Mouse (Mus musculus) E14TG2a.4 (cell line): ENCODE results near the gene 2700049A03Rik.

Source experiments
- H3K27me3 ChIP-seq: 2 replicates; pipeline ENCODE4 v1.6.1; 2014; ENCODE audit warnings: low read length, control low read depth; ENCODE audit not compliant: insufficient read depth
- H3K36me3 ChIP-seq: 2 replicates; pipeline ENCODE4 v1.6.1; 2014; ENCODE audit warnings: low read length, control low read depth; ENCODE audit not compliant: insufficient read depth
- H3K4me1 ChIP-seq: replicated peaks from 2 replicates; pipeline ENCODE4 v1.6.1; 2014; ENCODE audit warnings: low read depth, low read length, control low read depth
- H3K4me3 ChIP-seq: replicated peaks from 2 replicates; pipeline ENCODE4 v1.5.1; 2014; ENCODE audit warnings: mild to moderate bottlenecking, low read length
- H3K9me3 ChIP-seq: 2 replicates; pipeline ENCODE4 v1.6.1; 2014; ENCODE audit warnings: low read length, control low read depth
- CTCF ChIP-seq: conservative IDR thresholded peaks from 2 replicates; pipeline ENCODE4 v1.5.1; 2014; ENCODE audit warnings: low read length
- NANOG ChIP-seq: IDR thresholded peaks from 2 replicates; pipeline ENCODE4 v1.6.1; 2014; ENCODE audit warnings: borderline replicate concordance, low read length, mixed read lengths
- POU5F1 ChIP-seq: IDR thresholded peaks from 2 replicates; pipeline ENCODE4 v1.6.1; 2014; ENCODE audit warnings: low read length, borderline replicate concordance

The 2700049A03Rik gene

DNA sequence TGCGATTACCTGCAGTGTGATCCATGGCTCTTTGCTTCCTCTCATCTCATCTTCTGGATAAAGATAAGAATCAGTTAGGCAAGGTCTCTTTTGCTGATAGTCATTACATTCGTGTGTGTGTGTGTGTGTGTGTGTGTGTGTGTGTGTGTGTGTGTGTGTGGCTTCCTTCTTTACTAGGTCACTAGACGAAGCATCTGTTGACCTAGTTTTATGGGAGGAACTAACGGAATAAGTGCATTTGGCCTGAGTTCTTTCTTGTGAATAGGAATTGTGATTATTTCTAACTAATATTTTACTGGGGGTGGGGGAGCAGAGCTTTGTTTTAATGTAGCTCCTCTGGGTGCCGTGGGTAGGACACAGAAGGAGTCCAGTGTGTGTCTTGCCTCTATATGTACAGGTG lies 96.8 kb downstream of the 2700049A03Rik start:
- H3K36me3 ChIP-seq = peaks cover 13% of the 10 kb centered on the region; the same call in 1 of the 2 replicates
- no peaks in the 10 kb centered on the region for H3K27me3 ChIP-seq
- no peak overlapping the region for H3K4me3 ChIP-seq
- TF ChIP-seq POU5F1 (no peak), NANOG (no peak), CTCF (no peak)
- peaks cover 7% of the 10 kb centered on the region for H3K4me1 ChIP-seq
- H3K9me3 ChIP-seq = no peaks in the 10 kb centered on the region

GRCm38 (mm10) chr12:71237074-71237473 lies 100.4 kb downstream of the 2700049A03Rik start:
- TF ChIP-seq NANOG = no peak
- no peak for TF ChIP-seq POU5F1
- TF ChIP-seq CTCF = no peak

DNA sequence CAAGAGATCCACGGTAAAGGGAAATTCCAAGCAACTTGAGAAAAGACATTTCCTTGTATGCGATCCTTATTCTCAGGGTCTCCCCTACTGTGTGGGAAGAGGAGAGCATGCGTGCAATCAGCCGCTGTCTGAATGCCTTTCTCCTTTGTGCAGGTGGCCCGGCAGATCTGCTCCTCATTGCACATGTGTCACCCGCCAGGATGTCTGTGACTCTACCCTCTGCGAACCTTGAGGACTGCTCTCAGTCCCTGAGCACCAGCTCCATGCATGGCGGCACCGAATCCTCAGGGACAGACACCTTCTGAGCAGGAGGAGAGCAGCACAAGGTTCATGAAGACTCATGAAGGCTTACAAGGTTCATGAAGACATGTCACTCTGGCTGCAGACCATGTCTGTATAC lies 106.1 kb downstream of the 2700049A03Rik start:
- no peaks in the 10 kb centered on the region for H3K27me3 ChIP-seq
- peaks cover 37% of the 10 kb centered on the region for H3K36me3 ChIP-seq
- no peak overlapping the region; the same call in 1 of the 2 replicates for H3K4me3 ChIP-seq
- H3K9me3 ChIP-seq = peaks cover 66% of the 10 kb centered on the region
- H3K4me1 ChIP-seq = no peaks in the 10 kb centered on the region
- TF ChIP-seq NANOG = no peak
- no peak for TF ChIP-seq CTCF
- no peak for TF ChIP-seq POU5F1

More at GRCm38 (mm10) chr12:71237074-71237473, 100.4 kb downstream of the 2700049A03Rik start:
- H3K36me3 ChIP-seq = peaks cover 13% of the 10 kb centered on the region
- peaks cover 7% of the 10 kb centered on the region for H3K4me1 ChIP-seq
- no peaks in the 10 kb centered on the region for H3K27me3 ChIP-seq
- H3K4me3 ChIP-seq = no peak overlapping the region
- H3K9me3 ChIP-seq = peaks cover 26% of the 10 kb centered on the region

- H3K4me1 ChIP-seq = no peaks in the 10 kb centered on the region
- no peaks in the 10 kb centered on the region for H3K27me3 ChIP-seq
- H3K9me3 ChIP-seq = peaks cover 62% of the 10 kb centered on the region
- TF ChIP-seq NANOG (no peak), POU5F1 (no peak), CTCF (no peak)
- no peak overlapping the region for H3K4me3 ChIP-seq
- H3K36me3 ChIP-seq = peaks cover 34% of the 10 kb centered on the region
Observed at GRCm38 (mm10) chr12:71244766-71245390, 108.2 kb downstream of the 2700049A03Rik start.

DNA sequence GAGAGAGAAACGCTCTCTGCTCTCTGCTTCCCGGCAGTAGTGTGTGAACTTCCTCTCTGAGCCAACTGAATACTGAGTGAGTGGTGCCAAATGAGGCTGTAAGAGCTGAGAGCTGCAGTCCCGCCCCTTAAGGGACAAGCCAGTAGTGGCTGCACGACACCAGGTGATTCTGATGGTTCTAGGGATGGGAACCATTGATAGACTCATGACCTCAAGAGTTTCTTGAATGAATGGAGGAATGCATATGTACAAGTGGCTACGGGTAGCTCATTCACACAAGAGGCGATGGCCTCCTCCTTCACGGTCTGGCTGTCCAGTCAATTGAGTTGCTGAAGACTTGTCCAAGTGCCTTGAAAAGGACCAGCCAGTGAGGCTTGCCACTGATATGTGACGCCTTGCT lies 110.5 kb downstream of the 2700049A03Rik start:
- H3K27me3 ChIP-seq = no peaks in the 10 kb centered on the region
- peaks cover 23% of the 10 kb centered on the region for H3K36me3 ChIP-seq
- peaks cover 39% of the 10 kb centered on the region for H3K9me3 ChIP-seq
- H3K4me3 ChIP-seq = no peak overlapping the region
- TF ChIP-seq NANOG = no peak
- TF ChIP-seq CTCF = no peak
- no peak for TF ChIP-seq POU5F1
- H3K4me1 ChIP-seq = peaks cover under 1% of the 10 kb centered on the region; the same call in 1 of the 2 replicates

GRCm38 (mm10) chr12:71249348-71249747 lies 112.7 kb downstream of the 2700049A03Rik start:
- Histone ChIP-seq H3K4me1 (peaks cover 11% of the 10 kb centered on the region), H3K9me3 (peaks cover 18% of the 10 kb centered on the region), H3K36me3 (peaks cover 2% of the 10 kb centered on the region), H3K27me3 (no peaks in the 10 kb centered on the region), H3K4me3 (no peak overlapping the region)
- no peak for TF ChIP-seq CTCF
- TF ChIP-seq NANOG = no peak
- no peak for TF ChIP-seq POU5F1

DNA sequence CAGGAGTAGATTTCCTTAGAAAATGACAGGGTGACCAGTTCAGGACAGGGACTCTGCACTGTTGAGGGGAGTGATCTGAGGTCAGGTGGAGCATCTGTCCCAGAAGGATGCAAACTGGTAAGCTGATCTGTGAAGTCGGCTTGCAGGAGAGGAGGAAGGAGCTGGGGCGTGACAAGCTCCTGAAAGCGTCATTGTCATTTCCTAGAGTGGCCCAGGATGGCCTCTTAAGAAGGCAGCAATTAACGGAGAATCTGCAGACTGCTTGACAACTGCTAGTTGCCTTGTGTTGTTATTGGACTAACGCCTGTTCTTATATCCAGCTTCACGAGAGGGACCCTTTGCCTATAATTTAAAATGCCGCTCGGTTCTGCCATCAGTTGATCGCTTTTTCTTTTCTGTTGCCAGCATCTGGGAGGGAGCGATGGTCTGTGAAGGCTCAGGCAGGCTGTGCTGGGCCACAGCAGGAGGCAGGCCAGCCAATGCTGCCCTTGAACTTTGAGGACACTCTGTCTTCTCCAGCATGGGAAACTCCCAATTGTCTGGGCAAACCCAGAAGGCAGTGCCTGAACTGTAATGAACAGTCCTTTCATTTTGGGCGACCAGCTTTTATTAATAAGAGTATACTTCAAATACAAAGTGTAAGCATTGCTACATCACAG lies 116.0 kb downstream of the 2700049A03Rik start:
- Histone ChIP-seq H3K27me3 (no peaks in the 10 kb centered on the region), H3K4me1 (peaks cover 11% of the 10 kb centered on the region), H3K4me3 (no peak overlapping the region), H3K9me3 (peaks cover 4% of the 10 kb centered on the region; the same call in 1 of the 2 replicates), H3K36me3 (no peaks in the 10 kb centered on the region)
- TF ChIP-seq NANOG (no peak), CTCF (no peak), POU5F1 (no peak)

- Histone ChIP-seq H3K9me3 (peaks cover 4% of the 10 kb centered on the region; the same call in 1 of the 2 replicates), H3K4me1 (peaks cover 20% of the 10 kb centered on the region), H3K4me3 (no peak overlapping the region), H3K36me3 (no peaks in the 10 kb centered on the region), H3K27me3 (no peaks in the 10 kb centered on the region)
- TF ChIP-seq NANOG (no peak), POU5F1 (no peak), CTCF (no peak)
Observed at GRCm38 (mm10) chr12:71254779-71255178, 118.1 kb downstream of the 2700049A03Rik start.

DNA sequence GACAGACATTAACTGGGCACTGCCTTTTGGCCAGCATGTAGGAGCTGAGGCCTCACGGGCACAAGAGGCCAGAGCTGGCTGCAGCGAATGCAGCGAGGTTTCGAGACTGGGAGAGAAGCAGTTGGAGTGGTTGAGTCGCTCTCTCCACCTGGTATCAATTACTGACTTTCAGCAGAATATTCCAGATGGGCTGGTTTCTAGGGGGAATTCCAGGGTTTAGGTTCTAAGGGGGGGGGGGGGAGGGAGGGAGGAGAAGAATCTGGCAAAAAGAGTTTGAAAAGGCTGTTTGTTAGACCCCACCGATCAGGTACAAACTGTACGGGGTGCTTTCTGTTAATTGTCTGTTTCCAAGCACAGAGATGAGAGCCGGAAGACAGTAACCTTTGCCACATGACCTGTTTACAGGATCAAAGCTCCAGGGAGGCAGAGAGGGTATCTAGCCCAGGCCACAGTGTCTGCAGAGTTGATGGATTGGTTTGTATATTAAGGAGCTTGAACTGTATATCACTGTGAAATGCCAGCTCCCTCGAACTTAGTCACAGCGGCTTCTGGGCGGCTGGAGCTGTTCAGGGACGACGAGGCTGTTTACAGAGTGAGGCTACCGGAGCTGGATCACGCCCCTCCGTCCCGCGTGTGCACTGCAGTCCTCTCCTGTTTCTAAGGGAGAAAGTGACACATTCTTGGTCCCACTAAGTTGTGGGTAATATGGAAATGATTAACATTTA lies 121.7 kb downstream of the 2700049A03Rik start:
- H3K9me3 ChIP-seq = peaks cover 4% of the 10 kb centered on the region; the same call in 1 of the 2 replicates
- no peak overlapping the region for H3K4me3 ChIP-seq
- no peaks in the 10 kb centered on the region for H3K36me3 ChIP-seq
- no peaks in the 10 kb centered on the region for H3K27me3 ChIP-seq
- TF ChIP-seq NANOG = no peak
- TF ChIP-seq CTCF = no peak
- no peak for TF ChIP-seq POU5F1
- H3K4me1 ChIP-seq = peaks cover 19% of the 10 kb centered on the region
